ENCODE assay signal across 9 mouse cellular contexts in genomic region chr7:132787496-132788190, GRCm38 (mm10). TPM values are rescaled to one million over a fixed set of nuclear protein-coding genes. Genes with fewer than 3 reads are reported as not detected.
DNase-seq lines count a peak whose midpoint lies in the region; ATAC-seq and TF ChIP-seq lines count a peak whose summit lies in the region.
"Had no signal": no experiment of that assay in that cellular context is flagged by ENCODE, and none has a peak within 500 bp of the region (broad histone marks: within the 10 kb centered on the region; RNA-seq: fewer than 3 reads in every experiment).

No protein-coding gene starts in this region.

- TF ChIP-seq CTCF in heart, postnatal 0 days (IDR thresholded peaks at IDR 0.05; ENCODE audit: low read depth) = no peak

- no peak overlapping the region for H3K9ac ChIP-seq in lung, embryonic 16.5 days (ENCODE audit: low read length)
- no peak overlapping the region for H3K9ac ChIP-seq in heart, postnatal 0 days (replicated peaks; ENCODE audit: low read depth, low read length)

- H3K27ac ChIP-seq in lung, embryonic 16.5 days (ENCODE audit: low read length) = 0 out of 2 replicates have a peak overlapping the region, but pooled peaks have one; percentile 6
- H3K27ac ChIP-seq in heart, postnatal 0 days (ENCODE audit: low read depth) = peak overlapping the region; percentile 83

- H3K36me3 ChIP-seq in lung, embryonic 16.5 days (ENCODE audit: control insufficient read depth, insufficient read depth, low read length) = no peaks in the 10 kb centered on the region
- H3K36me3 ChIP-seq in heart, postnatal 0 days (replicated peaks; ENCODE audit: control insufficient read depth, insufficient read depth, low read length) = no peaks in the 10 kb centered on the region

- no peaks in the 10 kb centered on the region for H3K27me3 ChIP-seq in lung, embryonic 16.5 days (ENCODE audit: control insufficient read depth, insufficient read depth, low read depth, low read length)
- H3K27me3 ChIP-seq in heart, postnatal 0 days (ENCODE audit: control insufficient read depth, insufficient read depth, low read length) = no peaks in the 10 kb centered on the region
- H3K27me3 ChIP-seq: Patski had no signal

- TF ChIP-seq EP300 in heart, postnatal 0 days (IDR thresholded peaks at IDR 0.05; ENCODE audit: low read depth) = no peak

- 77% methylated on average over 4 of the region's 4 CpGs for WGBS in lung, embryonic 16.5 days
- WGBS in heart, postnatal 0 days = 67% methylated on average over 4 of the region's 4 CpGs

- H3K4me1 ChIP-seq in lung, embryonic 16.5 days (replicated peaks; ENCODE audit: control insufficient read depth, insufficient read depth, low read length) = peaks cover 19% of the 10 kb centered on the region
- peaks cover 46% of the 10 kb centered on the region for H3K4me1 ChIP-seq in heart, postnatal 0 days (ENCODE audit: control insufficient read depth, insufficient read depth)

- no peaks in the 10 kb centered on the region for H3K9me3 ChIP-seq in lung, embryonic 16.5 days (ENCODE audit: control insufficient read depth, low read length)
- no peaks in the 10 kb centered on the region for H3K9me3 ChIP-seq in heart, postnatal 0 days (replicated peaks; ENCODE audit: control insufficient read depth, low read length)

- H3K4me2 ChIP-seq in lung, embryonic 16.5 days (ENCODE audit: low read depth, low read length) = no peak overlapping the region
- H3K4me2 ChIP-seq in heart, postnatal 0 days (ENCODE audit: low read depth, low read length) = no peak overlapping the region

- no peak for ATAC-seq in lung, embryonic 16.5 days (ENCODE audit: low read depth)
- ATAC-seq in heart, postnatal 0 days (ENCODE audit: insufficient read depth, low read depth) = no peak
- ATAC-seq in monocyte, adult 5-6 weeks (replicated peaks; ENCODE audit: insufficient number of reproducible peaks, low FRiP score, low TSS enrichment, poor library complexity, severe bottlenecking) = 0 out of 2 replicates have a peak, but pooled peaks have one; percentile 23
- ATAC-seq: Patski had no signal

- no peak overlapping the region for H3K4me3 ChIP-seq in lung, embryonic 16.5 days (ENCODE audit: low read length)
- H3K4me3 ChIP-seq in heart, postnatal 0 days (ENCODE audit: low read depth, low read length) = no peak overlapping the region

- peak; percentile 95 for DNase-seq in heart, adult 11 months
- DNase-seq in heart, postnatal 36 days = no peak
- no peak for DNase-seq in lung, adult 18-20 months
- DNase-seq in heart, postnatal 0 days (ENCODE audit: low spot score) = no peak
- DNase-seq in right cerebral cortex, postnatal 25 days = no peak
- no peak for DNase-seq in thymus, postnatal 10 days (ENCODE audit: low spot score in 2 of 2)

- intact Hi-C loops in heart, postnatal 36 days (cut with DNase I) = no loop called here

RNA-seq across cellular contexts. Expression of gene Fam53b, which starts 26.0 kb away (rescaled TPM):
- total RNA-seq in heart, postnatal 36 days (2021) = 10 to 100 TPM; 22.7 to 25.5 TPM
- polyA plus RNA-seq in lung, embryonic 16.5 days (2015; fragmentation: Nextera tagmentation; extraction: Ambion mirVana) = 33.5 and 36.0 TPM in 2 replicates
- 18.6 and 28.6 TPM in 2 replicates for total RNA-seq in heart, postnatal 0 days (2014; rRNA removed; ENCODE audit: low replicate concordance)
- polyA plus RNA-seq in heart, postnatal 0 days (2015; fragmentation: Nextera tagmentation; extraction: Ambion mirVana) = 11.4 and 13.1 TPM in 2 replicates
- total RNA-seq in monocyte, adult 5-6 weeks (2017) = 15.8 to 51.1 TPM (median 20.4 TPM) in 3 replicates
